Mouse (Mus musculus) stomach, embryonic 15.5 days (tissue): ENCODE measurements around the gene Gm28048. TPM values are rescaled to one million over a fixed set of nuclear protein-coding genes. Genes with fewer than 3 reads are reported as not detected.

Experiments used
- ATAC-seq: fragments of 200-750 bp; cut with Nextera tagmentation; 2 replicates; pipeline ENCODE4 v1.8.0; 2017; ENCODE audit warnings: low read depth, moderate number of reproducible peaks, moderate TSS enrichment; ENCODE audit not compliant: insufficient read depth, low FRiP score
- H3K27ac ChIP-seq: fragments of 300-500 bp; sonication (generic); 2 replicates; pipeline ENCODE4 v1.5.1; 2015; ENCODE audit warnings: mild to moderate bottlenecking, inconsistent platforms
- H3K27me3 ChIP-seq: fragments of 300-500 bp; sonication (generic); replicated peaks from 2 replicates; pipeline ENCODE4 v1.6.1; 2015; ENCODE audit warnings: inconsistent platforms
- H3K36me3 ChIP-seq: fragments of 300-500 bp; sonication (generic); 2 replicates; pipeline ENCODE4 v1.6.1; 2015; ENCODE audit warnings: inconsistent platforms
- H3K4me1 ChIP-seq: fragments of 300-500 bp; sonication (generic); 2 replicates; pipeline ENCODE4 v1.6.1; 2015; ENCODE audit warnings: inconsistent platforms
- H3K4me2 ChIP-seq: fragments of 300-500 bp; sonication (generic); 2 replicates; pipeline ENCODE4 v1.6.1; 2015; ENCODE audit warnings: mild to moderate bottlenecking, inconsistent platforms
- H3K4me3 ChIP-seq: fragments of 300-500 bp; sonication (generic); replicated peaks from 2 replicates; pipeline ENCODE4 v1.5.1; 2015; ENCODE audit warnings: inconsistent platforms
- H3K9ac ChIP-seq: fragments of 300-500 bp; sonication (generic); 2 replicates; pipeline ENCODE4 v1.6.1; 2015; ENCODE audit warnings: inconsistent platforms
- H3K9me3 ChIP-seq: fragments of 300-500 bp; sonication (generic); 2 replicates; pipeline ENCODE4 v1.6.1; 2016; ENCODE audit warnings: inconsistent platforms
- WGBS: fragments of 180-500 bp; shearing (Covaris S2); methylation state at CpG from one replicate; pipeline ENCODE4 v1.1.7; 2015; 5-methylcytosine and 5-hydroxymethylcytosine counted together
- polyA plus RNA-seq: library from polyadenylated mRNA; unstranded; fragments of >200 nt; fragmentation: Nextera tagmentation; extraction: Ambion mirVana; gene quantifications from 2 replicates; pipeline ENCODE4 v1.2.1, GENCODE M21; 2015

Gm28048 gene
- polyA plus RNA-seq, 1 experiment from 2014 or later, result 12.1 TPM

GRCm38 (mm10) chr11:22936446-22937125 lies 45.3 kb downstream of the Gm28048 start:
- Histone ChIP-seq H3K4me2 (no peak overlapping the region), H3K4me1 (no peaks in the 10 kb centered on the region), H3K9ac (no peak overlapping the region), H3K4me3 (no peak overlapping the region), H3K27me3 (no peaks in the 10 kb centered on the region), H3K36me3 (no peaks in the 10 kb centered on the region), H3K27ac (no peak overlapping the region), H3K9me3 (no peaks in the 10 kb centered on the region)
- WGBS, result 62% methylated on average over 5 of the region's 5 CpGs
- ATAC-seq, result no peak

- no peak overlapping the region for H3K4me3 ChIP-seq
- H3K4me2 ChIP-seq, result no peak overlapping the region
- H3K9ac ChIP-seq, result no peak overlapping the region
- H3K27me3 ChIP-seq, result no peaks in the 10 kb centered on the region
- no peaks in the 10 kb centered on the region for H3K36me3 ChIP-seq
- H3K27ac ChIP-seq, result no peak overlapping the region
- no peak for ATAC-seq
- H3K9me3 ChIP-seq, result no peaks in the 10 kb centered on the region
- H3K4me1 ChIP-seq, result no peaks in the 10 kb centered on the region
Observed at GRCm38 (mm10) chr11:22932167-22932566, 49.7 kb downstream of the Gm28048 start.

DNA sequence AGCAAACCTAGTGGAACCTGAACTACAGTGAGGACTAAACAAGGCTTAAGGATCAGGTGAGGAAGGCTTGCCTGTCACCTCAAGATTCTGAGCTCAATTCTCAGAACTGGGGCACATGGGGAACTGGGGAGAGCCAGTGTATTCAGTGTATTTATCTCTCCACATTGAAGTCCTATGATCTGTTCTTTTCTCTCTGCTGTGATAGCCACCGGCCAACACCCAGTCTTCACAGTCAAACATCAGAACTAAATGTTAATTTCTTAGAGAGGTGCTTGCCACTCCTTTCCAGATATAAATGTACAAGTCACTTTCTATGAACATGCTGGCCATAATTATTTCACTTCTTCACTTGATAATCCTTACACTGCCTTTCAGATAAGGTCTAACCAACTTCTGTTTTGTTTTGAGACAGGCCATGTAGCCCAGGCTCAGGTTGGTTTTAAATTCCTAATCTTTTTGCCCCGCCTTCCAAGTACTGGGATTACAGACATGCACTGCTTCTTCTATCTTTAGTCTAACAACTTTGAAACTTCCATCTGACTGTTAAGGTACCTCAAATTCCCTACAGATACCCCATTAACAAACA lies 50.5 kb downstream of the Gm28048 start:
- no peaks in the 10 kb centered on the region for H3K4me1 ChIP-seq
- ATAC-seq, result no peak
- H3K4me3 ChIP-seq, result no peak overlapping the region
- no peaks in the 10 kb centered on the region for H3K27me3 ChIP-seq
- no peak overlapping the region for H3K4me2 ChIP-seq
- no peaks in the 10 kb centered on the region for H3K36me3 ChIP-seq
- H3K9me3 ChIP-seq, result no peaks in the 10 kb centered on the region
- no peak overlapping the region for H3K27ac ChIP-seq
- H3K9ac ChIP-seq, result no peak overlapping the region
- WGBS, result 88% methylated on average over 2 of the region's 2 CpGs

- no peaks in the 10 kb centered on the region for H3K4me1 ChIP-seq
- WGBS, result 58% methylated on average over 2 of the region's 2 CpGs
- H3K9ac ChIP-seq, result no peak overlapping the region
- no peak overlapping the region for H3K4me3 ChIP-seq
- no peaks in the 10 kb centered on the region for H3K27me3 ChIP-seq
- H3K4me2 ChIP-seq, result no peak overlapping the region
- H3K9me3 ChIP-seq, result no peaks in the 10 kb centered on the region
- H3K36me3 ChIP-seq, result no peaks in the 10 kb centered on the region
- no peak overlapping the region for H3K27ac ChIP-seq
- no peak for ATAC-seq
Observed at GRCm38 (mm10) chr11:22930129-22930528, 51.8 kb downstream of the Gm28048 start.

- H3K4me1 ChIP-seq, result no peaks in the 10 kb centered on the region
- no peak overlapping the region for H3K4me2 ChIP-seq
- no peak overlapping the region for H3K9ac ChIP-seq
- H3K27me3 ChIP-seq, result no peaks in the 10 kb centered on the region
- H3K27ac ChIP-seq, result no peak overlapping the region
- no peaks in the 10 kb centered on the region for H3K36me3 ChIP-seq
- H3K4me3 ChIP-seq, result no peak overlapping the region
- H3K9me3 ChIP-seq, result no peaks in the 10 kb centered on the region
- 60% methylated on average over 8 of the region's 8 CpGs for WGBS
- no peak for ATAC-seq
Observed at GRCm38 (mm10) chr11:22928586-22929169, 53.2 kb downstream of the Gm28048 start.

DNA sequence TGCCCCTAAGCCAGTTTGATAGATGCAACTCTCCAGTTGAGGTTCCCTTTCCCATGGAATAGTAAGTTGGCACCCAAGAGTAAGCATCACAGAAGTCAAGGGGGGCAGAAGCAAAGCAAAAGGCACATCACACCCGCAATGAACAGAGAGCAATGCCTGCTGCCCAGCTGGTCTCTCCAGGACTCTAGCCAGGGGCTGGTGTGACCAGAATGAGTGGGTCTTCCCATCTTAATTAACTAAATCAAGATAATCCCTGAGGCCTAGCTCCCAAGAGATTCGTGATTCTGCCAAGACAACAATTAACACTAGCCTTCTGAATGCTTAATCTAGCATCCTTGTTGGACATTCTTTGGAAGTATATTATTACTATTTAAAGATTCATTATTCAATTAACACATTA lies 58.3 kb downstream of the Gm28048 start:
- Histone ChIP-seq H3K27ac (no peak overlapping the region), H3K4me1 (no peaks in the 10 kb centered on the region), H3K9ac (no peak overlapping the region), H3K4me2 (no peak overlapping the region), H3K27me3 (no peaks in the 10 kb centered on the region), H3K9me3 (no peaks in the 10 kb centered on the region), H3K36me3 (no peaks in the 10 kb centered on the region), H3K4me3 (no peak overlapping the region)
- no peak for ATAC-seq
- WGBS, result 88% methylated on average over 2 of the region's 2 CpGs

GRCm38 (mm10) chr11:22922546-22922945 lies 59.3 kb downstream of the Gm28048 start:
- no peak overlapping the region for H3K4me2 ChIP-seq
- H3K4me1 ChIP-seq, result no peaks in the 10 kb centered on the region
- H3K9ac ChIP-seq, result no peak overlapping the region
- H3K4me3 ChIP-seq, result no peak overlapping the region
- H3K36me3 ChIP-seq, result no peaks in the 10 kb centered on the region
- no peaks in the 10 kb centered on the region for H3K27me3 ChIP-seq
- no peak for ATAC-seq
- 76% methylated on average over 2 of the region's 2 CpGs for WGBS
- H3K9me3 ChIP-seq, result no peaks in the 10 kb centered on the region
- H3K27ac ChIP-seq, result no peak overlapping the region

DNA sequence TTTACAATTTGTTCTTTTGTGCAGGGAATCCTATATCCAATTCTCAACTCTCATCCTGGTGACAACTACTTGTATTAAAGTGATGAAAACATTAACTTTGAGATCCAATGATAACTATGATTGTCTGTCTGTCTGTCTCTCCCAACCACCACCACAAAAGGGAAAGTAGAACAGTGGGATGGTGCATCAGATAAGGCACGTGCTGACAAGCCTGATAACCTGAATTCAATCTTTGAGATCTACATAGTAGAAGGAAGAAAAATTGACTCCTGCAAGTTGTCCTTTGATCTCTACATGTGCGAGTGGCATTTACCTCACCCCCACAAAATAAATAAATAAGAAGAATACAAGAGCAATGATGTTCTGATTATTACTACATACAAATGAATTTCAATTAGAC lies 62.6 kb downstream of the Gm28048 start:
- H3K9ac ChIP-seq, result no peak overlapping the region
- 76% methylated on average over 2 of the region's 2 CpGs for WGBS
- no peak for ATAC-seq

GRCm38 (mm10) chr11:22917786-22918185 lies 64.1 kb downstream of the Gm28048 start:
- no peak overlapping the region for H3K27ac ChIP-seq
- no peaks in the 10 kb centered on the region for H3K4me1 ChIP-seq
- no peak overlapping the region for H3K4me3 ChIP-seq
- H3K4me2 ChIP-seq, result no peak overlapping the region
- WGBS, result 90% methylated on average over 7 of the region's 7 CpGs
- no peaks in the 10 kb centered on the region for H3K36me3 ChIP-seq
- H3K27me3 ChIP-seq, result no peaks in the 10 kb centered on the region
- no peaks in the 10 kb centered on the region for H3K9me3 ChIP-seq
- ATAC-seq, result no peak
- no peak overlapping the region for H3K9ac ChIP-seq

More for the DNA sequence above, 62.6 kb downstream of the Gm28048 start:
- Histone ChIP-seq H3K27me3 (no peaks in the 10 kb centered on the region), H3K4me2 (no peak overlapping the region), H3K4me3 (no peak overlapping the region), H3K4me1 (no peaks in the 10 kb centered on the region), H3K27ac (no peak overlapping the region), H3K9me3 (no peaks in the 10 kb centered on the region), H3K36me3 (no peaks in the 10 kb centered on the region)

- no peaks in the 10 kb centered on the region for H3K9me3 ChIP-seq
- WGBS, result 78% methylated on average over 4 of the region's 4 CpGs
- H3K36me3 ChIP-seq, result no peaks in the 10 kb centered on the region
- no peak overlapping the region for H3K9ac ChIP-seq
- H3K27ac ChIP-seq, result no peak overlapping the region
- H3K27me3 ChIP-seq, result no peaks in the 10 kb centered on the region
- no peak overlapping the region for H3K4me2 ChIP-seq
- ATAC-seq, result no peak
- H3K4me1 ChIP-seq, result no peaks in the 10 kb centered on the region
- no peak overlapping the region for H3K4me3 ChIP-seq
Observed at GRCm38 (mm10) chr11:22913744-22914143, 68.1 kb downstream of the Gm28048 start.

DNA sequence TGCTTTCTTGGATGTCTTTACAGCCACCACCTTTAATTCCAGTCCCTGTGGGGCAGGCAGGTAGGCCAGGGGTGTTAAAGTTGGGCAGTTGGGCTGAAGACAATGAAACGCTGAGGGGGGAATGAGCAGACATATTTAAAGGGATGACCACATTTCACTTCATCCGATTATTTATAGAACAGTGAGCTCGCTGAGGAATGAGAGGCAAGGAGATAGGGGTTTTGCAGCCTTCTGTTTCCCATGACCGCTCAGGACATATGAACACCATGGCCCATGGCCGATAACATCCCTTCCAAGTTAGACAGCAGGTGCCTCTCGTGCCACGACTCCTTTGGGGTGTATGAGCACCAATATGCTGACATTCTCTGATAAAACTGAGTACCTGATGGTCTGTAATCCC lies 70.1 kb downstream of the Gm28048 start:
- Histone ChIP-seq H3K4me1 (no peaks in the 10 kb centered on the region), H3K9ac (no peak overlapping the region), H3K4me3 (no peak overlapping the region), H3K4me2 (no peak overlapping the region), H3K27ac (no peak overlapping the region), H3K9me3 (no peaks in the 10 kb centered on the region), H3K36me3 (no peaks in the 10 kb centered on the region), H3K27me3 (no peaks in the 10 kb centered on the region)
- 87% methylated on average over 7 of the region's 7 CpGs for WGBS
- no peak for ATAC-seq

- Histone ChIP-seq H3K4me2 (no peak overlapping the region), H3K9ac (no peak overlapping the region), H3K27ac (no peak overlapping the region), H3K4me1 (no peaks in the 10 kb centered on the region), H3K9me3 (no peaks in the 10 kb centered on the region), H3K4me3 (no peak overlapping the region), H3K27me3 (no peaks in the 10 kb centered on the region), H3K36me3 (no peaks in the 10 kb centered on the region)
- ATAC-seq, result no peak
Observed at GRCm38 (mm10) chr11:22906453-22906865, 75.4 kb downstream of the Gm28048 start.
